Mouse (Mus musculus) layer of hippocampus, adult 9-11 months (tissue): ENCODE measurements at regions not wholly inside any gene's neighbourhood (a gene's known extent, or its start where the extent isn't known, plus 50 kb on each side); places are given as distances from the start of the nearest gene placed in this dataset.
A peak's percentile ranks its signal among the peaks of the same experiment; 100 is the strongest.
"Not testable (repeated sequence)": the region's sequence is repeated elsewhere in the genome, so short reads cannot be mapped to it uniquely, and the experiment has no call there.

Experiments used
- DNase-seq: peaks from one replicate; pipeline ENCODE4 v3.0.0; 2022

DNA sequence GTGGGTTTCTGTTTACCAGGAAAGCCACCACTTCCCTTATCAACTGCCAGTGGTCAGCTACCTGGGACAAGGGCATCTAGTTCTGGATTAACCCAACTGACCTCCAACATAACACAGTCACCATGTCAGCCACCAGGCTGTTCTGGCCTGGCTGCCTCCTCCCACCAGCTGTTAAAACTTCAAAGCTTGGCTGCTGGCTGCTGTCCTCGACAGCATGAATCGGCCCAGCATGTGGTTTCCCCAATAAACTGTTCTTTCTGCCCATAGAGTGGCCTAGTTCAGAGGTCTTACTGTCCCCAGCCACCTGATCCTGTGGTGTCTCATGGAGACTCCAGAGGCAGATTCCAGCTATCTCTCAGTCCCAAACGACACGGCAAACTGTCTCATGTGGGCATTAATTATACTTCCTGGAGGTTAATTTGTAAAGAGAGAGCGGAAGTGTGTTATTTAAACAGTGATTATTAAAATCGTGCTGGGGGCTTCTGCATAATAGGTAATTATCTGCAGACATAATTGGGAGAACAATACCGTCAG, 219.7 kb downstream of the Matn1 start:
- no peak for DNase-seq

DNA sequence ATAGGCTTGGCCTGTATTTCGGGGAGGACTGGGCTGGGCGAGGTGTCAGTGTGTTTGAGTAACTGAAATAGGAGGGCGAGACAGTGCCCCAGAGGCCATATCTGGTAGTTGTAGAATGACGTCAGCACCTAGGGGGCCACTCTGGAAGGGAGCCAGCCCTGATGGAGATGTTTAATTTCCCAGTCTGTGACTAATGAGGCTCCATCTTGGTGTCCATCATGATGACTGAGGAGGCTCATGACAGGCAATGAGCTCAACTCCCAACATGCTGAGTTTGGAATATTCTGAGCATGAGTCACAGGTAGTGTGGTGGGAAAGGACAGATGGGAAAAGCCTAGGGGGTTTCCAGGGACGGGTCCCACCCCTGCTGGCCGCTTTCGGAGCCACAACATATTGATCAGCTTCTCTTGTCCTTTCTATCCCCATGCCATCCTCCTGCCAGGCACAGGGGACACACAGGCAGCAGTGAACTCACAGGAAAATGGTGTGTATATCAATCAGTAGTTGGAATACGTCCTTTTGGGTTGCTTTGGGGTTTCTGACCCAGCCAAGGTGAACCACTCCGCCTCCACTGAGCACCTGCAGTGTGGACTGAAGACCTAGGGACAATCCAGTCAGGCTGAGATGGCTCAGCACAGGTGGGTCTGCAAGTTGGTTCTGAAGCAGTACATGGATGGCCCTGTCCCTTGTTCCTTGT, 222.5 kb downstream of the Matn1 start:
- DNase-seq = no peak

GRCm38 (mm10) chr4:131167921-131168320, 223.7 kb downstream of the Matn1 start:
- DNase-seq = no peak

DNA sequence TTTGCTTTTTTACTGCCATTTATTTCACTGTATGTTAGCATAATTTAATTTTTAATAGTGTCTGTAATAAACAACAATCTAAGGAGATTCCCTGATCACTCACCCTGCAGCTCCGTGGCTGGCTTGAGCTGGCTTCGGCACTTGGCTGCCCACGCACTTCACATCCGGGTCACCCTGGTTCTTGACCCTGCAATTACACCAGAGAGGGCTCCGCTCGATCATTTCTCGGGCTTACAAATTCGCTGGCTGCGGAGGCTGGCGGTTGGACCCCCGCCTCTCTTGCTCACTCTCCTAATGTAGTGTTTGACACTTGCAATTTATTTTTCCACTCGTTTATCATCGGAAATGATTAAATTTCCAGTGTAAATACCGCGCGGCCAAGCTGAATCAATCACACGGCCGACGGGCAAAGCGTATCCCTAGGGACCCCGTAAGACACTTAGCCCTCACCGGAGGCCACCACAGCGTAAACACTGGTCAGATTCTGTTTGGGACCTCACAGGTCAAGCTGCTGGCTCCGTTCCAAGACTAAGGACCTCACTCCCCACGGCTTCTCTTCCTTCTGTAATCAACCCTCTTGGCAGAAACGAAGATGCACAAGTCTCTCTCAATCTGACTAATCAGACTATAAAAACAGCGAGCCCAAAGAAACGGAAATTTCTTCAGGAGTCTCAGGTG, 229.7 kb downstream of the Matn1 start:
- DNase-seq = no peak

DNA sequence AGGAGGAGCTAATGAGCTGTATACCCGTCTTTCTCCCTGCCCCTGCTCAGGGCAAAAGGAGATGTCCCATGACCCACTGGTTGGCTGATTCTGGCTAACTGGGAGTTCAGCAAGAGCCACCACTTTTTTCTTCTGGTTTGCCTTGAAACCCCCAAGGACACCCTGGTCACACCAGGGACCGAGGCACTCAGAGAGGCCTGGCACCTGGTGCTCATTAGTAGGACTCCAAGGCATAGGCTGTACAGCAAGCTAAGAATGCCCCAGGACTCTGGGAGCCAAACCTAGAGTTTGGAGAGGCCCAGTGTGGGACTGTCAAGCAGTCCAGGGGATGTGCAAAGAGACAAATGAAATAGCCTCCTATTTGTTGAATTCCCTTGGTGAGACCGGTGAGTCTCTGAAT, 232.5 kb downstream of the Matn1 start:
- DNase-seq = no peak

DNA sequence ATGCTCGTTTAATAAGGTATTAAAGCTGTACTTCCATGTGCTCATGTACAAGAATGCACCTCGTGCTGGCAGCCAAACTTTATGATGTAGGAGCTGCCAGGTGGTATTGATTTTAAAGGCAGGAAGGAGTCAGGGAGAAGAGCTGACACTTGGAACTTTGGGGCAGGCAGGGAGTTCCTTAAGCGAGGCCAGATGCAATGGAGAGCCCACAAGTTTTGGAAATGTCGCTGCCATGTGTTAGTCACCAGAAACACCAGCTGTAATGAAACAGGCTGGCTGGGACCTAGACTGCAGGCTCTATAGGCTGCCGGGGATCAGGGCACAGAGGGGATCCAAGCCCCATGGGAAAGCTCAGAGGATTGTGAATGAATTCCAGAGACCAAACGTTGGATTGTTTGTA, 233.7 kb downstream of the Matn1 start:
- no peak for DNase-seq

DNA sequence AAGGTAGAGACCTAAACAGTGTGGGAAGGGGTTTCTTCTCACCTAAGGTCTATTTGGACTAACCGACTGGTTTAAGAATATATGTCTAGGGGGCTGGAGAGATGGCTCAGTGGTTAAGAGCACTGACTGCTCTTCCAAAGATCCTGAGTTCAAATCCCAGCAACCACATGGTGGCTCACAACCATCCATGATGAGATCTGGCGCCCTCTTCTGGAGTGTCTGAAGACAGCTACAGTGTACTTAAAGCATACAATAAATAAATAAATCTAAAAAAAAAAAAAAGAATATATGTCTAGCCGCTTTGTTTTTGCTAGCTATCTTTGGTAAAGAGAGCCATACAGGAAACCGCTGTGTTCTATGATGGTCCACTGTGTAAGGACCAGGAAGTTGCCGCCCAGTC, 234.5 kb downstream of the Matn1 start:
- DNase-seq = not testable (repeated sequence)

- no peak for DNase-seq
Observed at GRCm38 (mm10) chr4:131188066-131188465, 243.9 kb downstream of the Matn1 start.

DNA sequence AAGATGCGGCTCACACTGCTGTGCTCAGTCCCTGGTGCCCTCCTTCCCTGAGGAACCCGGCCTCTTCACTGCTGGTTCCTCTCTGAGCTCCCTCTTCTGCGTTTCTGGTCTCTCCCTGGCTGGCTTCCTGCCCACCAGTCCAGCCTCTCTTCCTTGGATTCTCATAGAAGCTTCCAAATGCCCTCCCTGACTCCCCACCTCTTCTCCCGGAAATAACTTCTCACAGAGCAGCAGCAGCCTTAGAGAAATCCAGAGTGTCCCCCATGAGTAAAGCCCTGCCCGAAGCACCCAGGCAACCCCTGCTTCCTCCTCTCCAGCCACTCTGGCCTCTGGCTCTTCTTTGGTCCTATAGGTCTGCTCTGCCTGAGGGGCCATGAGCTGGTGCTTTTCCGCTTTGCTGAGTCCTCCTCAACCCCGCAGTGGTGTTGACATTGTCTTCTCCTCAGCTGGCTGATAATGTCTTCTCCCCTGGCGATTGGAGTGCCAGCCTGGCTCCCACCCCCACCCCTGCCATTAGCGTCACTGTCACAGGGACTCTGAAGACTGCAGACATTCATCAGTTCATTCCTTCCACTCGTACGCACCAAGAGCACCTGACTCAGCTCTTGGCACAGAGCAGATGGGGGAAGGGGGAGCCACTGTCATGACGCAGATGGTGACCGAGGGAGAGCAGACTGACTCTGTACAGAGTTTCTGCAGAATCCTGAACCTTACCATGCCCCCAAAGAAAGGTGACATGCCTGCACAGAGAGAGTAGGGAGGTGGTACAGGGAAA, 247.1 kb downstream of the Matn1 start:
- DNase-seq = no peak

DNA sequence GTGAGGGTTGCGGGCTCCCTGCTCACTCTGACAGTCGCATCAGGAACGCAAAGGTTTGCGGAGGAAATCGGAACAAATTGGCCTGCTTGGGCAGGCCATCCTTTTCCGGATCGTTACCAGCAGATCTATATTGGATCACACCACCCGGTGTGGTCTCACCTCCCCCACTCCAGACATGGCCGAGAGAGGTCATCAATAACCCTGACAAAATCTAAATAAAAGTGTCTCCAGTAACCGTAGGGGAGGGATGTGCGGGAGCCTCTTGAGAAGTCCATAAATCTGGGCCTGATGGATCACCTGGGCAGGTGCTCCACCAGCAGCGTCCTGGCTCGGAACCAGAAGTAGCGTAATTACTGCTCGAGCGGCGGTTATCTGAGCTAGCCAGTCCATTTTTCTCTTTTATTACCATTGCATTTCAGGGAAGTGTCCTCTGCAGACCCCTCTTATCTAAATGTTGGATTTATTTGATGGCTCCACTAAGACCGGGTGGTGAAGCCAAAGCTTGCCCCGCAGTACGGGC, 249.8 kb downstream of the Matn1 start:
- DNase-seq = no peak

GRCm38 (mm10) chr4:131196147-131196546, 252.0 kb downstream of the Matn1 start:
- no peak for DNase-seq

GRCm38 (mm10) chr4:131203721-131204120, 259.5 kb downstream of the Matn1 start:
- DNase-seq = no peak

DNA sequence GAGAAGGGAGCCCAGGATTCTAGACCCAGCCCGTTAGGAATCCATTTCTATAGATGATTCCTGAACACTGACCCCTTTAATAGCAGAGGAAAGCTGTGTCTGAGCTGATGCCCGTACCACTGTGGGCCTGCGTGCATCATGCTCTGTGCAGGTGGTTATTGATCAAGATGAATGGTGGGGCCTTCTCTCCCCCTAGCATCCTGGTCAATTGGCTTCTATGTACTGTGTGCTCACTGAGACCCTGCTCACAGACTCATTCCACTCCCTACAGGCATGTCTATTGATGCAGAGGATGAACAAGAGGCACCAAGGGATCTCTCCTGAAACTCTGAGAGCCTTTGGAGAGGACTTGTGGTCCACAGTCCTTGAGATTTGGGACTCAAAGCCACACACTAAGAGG, 260.5 kb downstream of the Matn1 start:
- DNase-seq = no peak

- DNase-seq = no peak
Observed at GRCm38 (mm10) chr4:131205127-131205526, 260.9 kb downstream of the Matn1 start.

DNA sequence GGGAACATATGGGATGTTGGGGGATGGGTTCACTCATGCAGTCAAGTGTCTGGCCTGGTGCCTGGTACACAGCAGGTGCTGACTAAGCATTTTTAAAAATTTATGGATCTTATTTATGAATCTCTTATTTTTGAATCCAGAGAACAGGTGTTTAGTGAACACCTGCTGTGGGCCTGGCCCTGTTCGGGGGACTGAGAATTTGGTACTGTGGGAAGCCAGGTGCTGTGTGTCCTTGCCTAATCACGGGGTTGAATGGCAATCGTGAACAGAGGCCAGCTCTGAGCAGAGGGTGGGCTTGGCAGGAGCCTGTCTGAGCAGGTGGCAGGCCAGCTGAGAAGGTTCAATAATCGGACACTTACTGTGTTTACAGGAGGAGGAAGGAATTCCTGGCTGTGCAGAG, 261.5 kb downstream of the Matn1 start:
- DNase-seq = peak; percentile 19

- no peak for DNase-seq
Observed at GRCm38 (mm10) chr4:131206181-131206885, 262.1 kb downstream of the Matn1 start.

DNA sequence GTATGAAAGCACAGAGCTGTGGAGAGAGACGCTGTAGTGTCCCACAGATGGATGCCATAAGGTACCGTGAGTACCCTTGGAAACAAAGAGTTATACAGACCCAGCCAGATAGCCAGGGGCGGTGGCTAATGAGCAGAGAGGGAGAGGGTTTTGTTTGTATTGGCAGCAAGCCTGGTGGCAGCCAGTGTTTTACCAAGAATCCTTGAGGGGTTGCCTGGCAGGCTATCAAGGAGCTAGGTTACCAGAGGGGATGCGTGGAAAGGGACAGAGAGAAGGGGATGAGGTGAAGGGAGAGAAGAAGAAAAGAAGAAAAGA, 262.7 kb downstream of the Matn1 start:
- DNase-seq = no peak

GRCm38 (mm10) chr4:131207249-131207648, 263.1 kb downstream of the Matn1 start:
- no peak for DNase-seq

GRCm38 (mm10) chr4:131208166-131208565, 264.0 kb downstream of the Matn1 start:
- DNase-seq = peak; percentile 58

DNA sequence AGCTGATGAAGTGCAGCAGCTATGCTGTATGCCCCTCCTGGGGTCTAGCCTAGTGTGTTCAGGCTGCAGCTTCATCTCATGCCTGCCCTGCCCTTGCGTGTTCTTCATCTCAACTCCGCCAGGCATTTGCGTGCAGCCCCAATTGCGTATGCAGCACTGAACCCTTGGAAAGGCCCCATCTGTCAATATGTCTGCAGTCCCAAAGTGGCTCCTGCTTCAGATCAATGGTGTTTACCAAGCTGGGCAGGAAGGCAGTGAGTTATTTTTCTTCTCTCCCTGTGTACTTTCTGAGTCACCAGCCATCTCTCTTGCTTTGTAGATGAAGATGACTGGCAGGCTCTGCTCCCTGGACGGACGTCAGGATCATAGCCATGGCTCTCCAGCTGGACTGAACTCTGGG, 264.5 kb downstream of the Matn1 start:
- DNase-seq = no peak

DNA sequence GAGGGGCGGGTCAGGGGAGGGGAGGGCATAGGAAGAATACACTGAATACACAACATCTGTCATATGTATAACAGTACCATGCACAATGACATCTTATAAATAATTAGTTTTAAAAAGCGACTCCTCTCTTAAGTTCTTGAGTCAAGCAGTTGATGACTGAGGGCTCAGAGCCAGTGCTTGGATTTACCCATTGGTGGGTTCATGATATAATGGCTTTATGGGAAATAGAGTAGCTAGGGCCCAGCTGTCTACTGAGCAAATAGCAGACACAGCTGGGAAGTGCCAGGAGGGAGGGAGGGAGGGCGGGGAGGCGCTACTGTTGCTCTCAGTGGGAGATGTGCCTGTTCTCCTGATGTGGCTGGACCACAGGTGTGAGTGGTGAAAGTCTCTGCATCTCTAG, 268.5 kb downstream of the Matn1 start:
- no peak for DNase-seq

DNA sequence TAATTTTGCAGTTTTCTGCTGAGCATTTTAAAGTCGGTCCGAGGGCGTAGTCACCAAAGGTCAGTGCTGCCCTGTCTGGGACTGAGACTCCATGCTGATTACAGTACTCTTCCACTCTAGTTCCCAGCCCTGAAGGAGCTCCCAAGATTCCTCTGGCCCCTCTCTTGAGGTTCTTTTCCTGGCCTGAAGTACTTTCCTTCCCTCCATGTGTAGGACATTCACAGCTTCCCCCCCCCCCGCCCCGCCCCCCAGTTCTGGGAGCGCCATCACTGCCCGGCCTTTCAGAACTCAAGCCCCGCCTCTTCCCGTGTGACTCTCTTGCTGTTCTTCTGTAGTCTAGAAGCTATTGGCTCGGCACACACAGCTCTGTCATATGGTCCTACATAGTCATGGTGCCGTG, 271.5 kb downstream of the Matn1 start:
- DNase-seq = no peak

GRCm38 (mm10) chr4:131216361-131216760, 272.2 kb downstream of the Matn1 start:
- DNase-seq = no peak
